Mouse (Mus musculus): Measurements from ENCODE around the gene Stub1. TPM values are rescaled to one million over a fixed set of nuclear protein-coding genes. Genes with fewer than 3 reads are reported as not detected.
A peak's percentile ranks its signal among the peaks of the same experiment; 100 is the strongest.

Gene Stub1
- polyA plus RNA-seq, 1 experiment: 196 TPM

GRCm38 (mm10) chr17:25837076-25837410, 3.8 kb upstream of the Stub1 start, which contains the start of gene Rhbdl1:
Gene Rhbdl1 (minus strand): TSS chr17:25837295.
- H3K27me3 ChIP-seq (ENCODE audit: control insufficient read depth, insufficient read depth, insufficient read length): no peaks in the 10 kb centered on the region
- H3K36me3 ChIP-seq (ENCODE audit: control insufficient read depth, insufficient read depth): peaks cover 13% of the 10 kb centered on the region
- H3ac ChIP-seq (ENCODE audit: control insufficient read depth, insufficient read length): no peak within 1 kb of the TSS
- H3K4me2 ChIP-seq (ENCODE audit: low read depth): no peak within 1 kb of the TSS
- TF ChIP-seq USF1 (IDR thresholded peaks at IDR 0.05; ENCODE audit: low read depth) (no peak), POLR2AphosphoS2 (IDR thresholded peaks at IDR 0.05; ENCODE audit: insufficient read length, low read depth) (peak; percentile 88)
- H3K79me2 ChIP-seq (ENCODE audit: control insufficient read depth, insufficient read depth): peaks cover 17% of the 10 kb centered on the region
- H3K4me3 ChIP-seq: no peak within 1 kb of the TSS

DNA sequence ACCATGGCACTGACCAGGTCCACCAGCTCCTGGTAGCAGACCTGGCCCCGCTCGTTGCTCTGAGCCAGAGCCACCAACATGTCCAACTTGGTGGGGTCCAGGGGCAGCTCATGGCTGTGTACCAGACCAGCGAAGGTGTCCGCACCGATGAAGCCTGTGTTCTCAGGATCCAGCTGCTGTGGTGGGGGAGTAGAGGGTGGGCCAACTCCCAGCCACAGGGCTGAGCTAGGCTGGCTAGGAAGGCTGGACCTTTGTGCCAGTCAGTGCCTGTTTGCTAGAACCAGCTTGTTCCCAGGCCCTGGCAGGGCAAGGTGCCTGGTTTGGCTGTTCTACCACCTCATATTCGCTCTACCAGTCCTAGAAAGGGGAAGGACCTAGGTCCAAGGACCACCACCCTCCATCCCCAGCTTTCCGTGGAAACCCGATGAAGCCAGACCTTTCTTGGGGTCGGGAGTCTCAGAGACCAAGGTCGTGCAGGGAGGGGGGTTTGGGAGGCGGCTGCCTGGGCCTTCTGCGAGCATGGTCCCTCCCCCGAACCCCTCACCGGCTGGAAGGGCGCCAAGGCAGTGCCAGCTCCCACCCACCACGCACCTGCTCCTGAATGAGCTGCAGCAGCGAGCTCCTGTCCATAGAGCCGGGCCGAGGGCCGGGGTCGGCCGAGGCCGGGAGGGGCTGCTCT, 3.3 kb upstream of the Stub1 start:
- no peak overlapping the region for H3K4me3 ChIP-seq
- TF ChIP-seq TCF3 (IDR thresholded peaks at IDR 0.05; ENCODE audit: insufficient read length, low read depth) (no peak), TCF12 (IDR thresholded peaks at IDR 0.05; ENCODE audit: insufficient read depth, poor library complexity, severe bottlenecking) (no peak), POLR2A (IDR thresholded peaks at IDR 0.05; ENCODE audit: insufficient read length, low read depth) (peak; percentile 6), E2F4 (IDR thresholded peaks at IDR 0.05; ENCODE audit: insufficient read depth) (no peak), MYOD1 (IDR thresholded peaks at IDR 0.05; ENCODE audit: control insufficient read depth in 1 of 3, insufficient read length in 2 of 3, low read depth in 2 of 3) (peak in 1 of 3 experiments; percentile 8)
- peaks cover 22% of the 10 kb centered on the region for H3K79me2 ChIP-seq (ENCODE audit: control insufficient read depth, insufficient read depth)
- peaks cover 13% of the 10 kb centered on the region for H3K36me3 ChIP-seq (ENCODE audit: control insufficient read depth, insufficient read depth)
- no peak overlapping the region for H3K4me2 ChIP-seq (ENCODE audit: low read depth)
- no peak overlapping the region for H3ac ChIP-seq (ENCODE audit: control insufficient read depth, insufficient read length)
- no peaks in the 10 kb centered on the region for H3K27me3 ChIP-seq (ENCODE audit: control insufficient read depth, insufficient read depth, insufficient read length)

- no peak overlapping the region for H3ac ChIP-seq (ENCODE audit: control insufficient read depth, insufficient read length)
- H3K36me3 ChIP-seq (ENCODE audit: control insufficient read depth, insufficient read depth): peaks cover 13% of the 10 kb centered on the region
- H3K4me3 ChIP-seq: no peak overlapping the region
- H3K79me2 ChIP-seq (ENCODE audit: control insufficient read depth, insufficient read depth): peaks cover 30% of the 10 kb centered on the region
- TF ChIP-seq POLR2AphosphoS2 (IDR thresholded peaks at IDR 0.05; ENCODE audit: insufficient read length, low read depth) (peak; percentile 37), POLR2A (IDR thresholded peaks at IDR 0.05; ENCODE audit: insufficient read length, low read depth) (no peak)
- H3K27me3 ChIP-seq (ENCODE audit: control insufficient read depth, insufficient read depth, insufficient read length): no peaks in the 10 kb centered on the region
- no peak overlapping the region for H3K4me2 ChIP-seq (ENCODE audit: low read depth)
Observed at GRCm38 (mm10) chr17:25835816-25836215, 2.6 kb upstream of the Stub1 start.

DNA sequence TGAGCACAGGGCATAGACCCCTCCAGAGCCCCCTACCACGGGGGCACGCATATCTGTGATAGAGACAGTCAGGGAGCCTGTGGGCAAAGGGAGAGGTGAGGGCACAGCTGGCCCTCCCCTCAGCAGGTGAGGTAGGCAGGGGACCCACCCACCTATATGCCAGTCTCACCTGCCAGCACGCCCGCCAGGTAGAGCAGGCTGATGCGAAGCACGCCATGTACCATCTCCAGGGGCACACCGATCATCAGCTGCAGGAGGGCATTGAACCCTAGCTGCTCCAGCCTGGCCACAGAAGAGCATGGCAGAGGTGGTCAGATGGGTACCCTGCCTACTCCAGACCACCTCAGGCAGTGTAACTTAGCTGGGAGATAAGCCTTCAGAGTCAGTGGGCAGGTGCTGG, 2.1 kb upstream of the Stub1 start:
- H3ac ChIP-seq (ENCODE audit: control insufficient read depth, insufficient read length): no peak overlapping the region
- H3K36me3 ChIP-seq (ENCODE audit: control insufficient read depth, insufficient read depth): peaks cover 13% of the 10 kb centered on the region
- H3K79me2 ChIP-seq (ENCODE audit: control insufficient read depth, insufficient read depth): peaks cover 31% of the 10 kb centered on the region
- TF ChIP-seq MAX (IDR thresholded peaks at IDR 0.05; ENCODE audit: low read depth): no peak
- TF ChIP-seq CEBPB (IDR thresholded peaks at IDR 0.05; ENCODE audit: insufficient read depth, poor library complexity, severe bottlenecking): no peak
- TF ChIP-seq POLR2AphosphoS2 (IDR thresholded peaks at IDR 0.05; ENCODE audit: insufficient read length, low read depth): no peak
- TF ChIP-seq MYOG (IDR thresholded peaks at IDR 0.05; ENCODE audit: control insufficient read depth in 1 of 3, insufficient read depth in 1 of 3, insufficient read length in 2 of 3, low read depth in 2 of 3): no peak
- TF ChIP-seq USF1 (IDR thresholded peaks at IDR 0.05; ENCODE audit: low read depth): no peak
- no peak for TF ChIP-seq TCF12 (IDR thresholded peaks at IDR 0.05; ENCODE audit: insufficient read depth, poor library complexity, severe bottlenecking)
- no peak for TF ChIP-seq TCF3 (IDR thresholded peaks at IDR 0.05; ENCODE audit: insufficient read length, low read depth)
- TF ChIP-seq SRF (IDR thresholded peaks at IDR 0.05; ENCODE audit: control insufficient read depth, insufficient read length, low read depth): no peak
- TF ChIP-seq MYOD1 (IDR thresholded peaks at IDR 0.05; ENCODE audit: control insufficient read depth in 1 of 3, insufficient read length in 2 of 3, low read depth in 2 of 3): no peak
- no peak for TF ChIP-seq E2F4 (IDR thresholded peaks at IDR 0.05; ENCODE audit: insufficient read depth)
- TF ChIP-seq POLR2A (IDR thresholded peaks at IDR 0.05; ENCODE audit: insufficient read length, low read depth): no peak
- no peak for TF ChIP-seq REST (IDR thresholded peaks at IDR 0.05; ENCODE audit: insufficient read depth, insufficient read length)
- H3K4me3 ChIP-seq: no peak overlapping the region
- H3K27me3 ChIP-seq (ENCODE audit: control insufficient read depth, insufficient read depth, insufficient read length): no peaks in the 10 kb centered on the region
- no peak overlapping the region for H3K4me2 ChIP-seq (ENCODE audit: low read depth)

DNA sequence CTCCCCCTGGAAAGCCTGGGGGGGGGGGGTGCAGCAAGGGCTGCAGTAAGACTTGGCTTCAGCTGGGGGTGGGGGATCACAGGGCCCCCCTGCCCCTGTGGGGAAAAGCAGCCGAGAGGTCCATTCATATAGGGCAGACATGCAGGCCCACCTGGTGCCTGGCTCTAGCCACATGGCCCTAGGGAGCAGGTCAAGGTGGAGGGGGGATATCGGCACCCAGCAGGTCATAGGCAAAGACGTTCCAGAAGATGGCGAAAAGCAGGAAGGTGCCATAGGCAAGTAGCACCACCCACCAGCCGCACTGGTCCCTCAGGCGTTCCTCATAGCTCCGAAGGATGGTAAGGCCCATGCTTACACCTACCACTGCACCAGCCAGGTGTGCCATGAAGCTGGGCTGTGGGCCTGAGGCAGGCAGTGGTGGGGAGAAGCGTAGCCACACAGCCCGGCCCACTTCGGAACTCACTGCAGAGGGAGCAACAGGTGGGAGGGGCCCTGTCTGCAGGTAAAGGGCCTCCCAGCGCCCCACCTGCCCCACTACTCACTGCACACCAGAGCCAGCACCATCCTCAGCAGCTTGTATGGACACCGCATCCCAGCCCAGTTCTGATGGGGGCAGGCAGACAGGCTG, 1.5 kb upstream of the Stub1 start:
- Histone ChIP-seq H3K4me3 (peak overlapping the region; percentile 52), H3ac (ENCODE audit: control insufficient read depth, insufficient read length) (no peak overlapping the region), H3K4me2 (ENCODE audit: low read depth) (peak overlapping the region; percentile 94), H3K27me3 (ENCODE audit: control insufficient read depth, insufficient read depth, insufficient read length) (no peaks in the 10 kb centered on the region), H3K79me2 (ENCODE audit: control insufficient read depth, insufficient read depth) (peaks cover 31% of the 10 kb centered on the region), H3K36me3 (ENCODE audit: control insufficient read depth, insufficient read depth) (peaks cover 10% of the 10 kb centered on the region)
- TF ChIP-seq POLR2A (IDR thresholded peaks at IDR 0.05; ENCODE audit: insufficient read length, low read depth) (no peak), REST (IDR thresholded peaks at IDR 0.05; ENCODE audit: insufficient read depth, insufficient read length) (no peak), TCF3 (IDR thresholded peaks at IDR 0.05; ENCODE audit: insufficient read length, low read depth) (no peak), POLR2AphosphoS2 (IDR thresholded peaks at IDR 0.05; ENCODE audit: insufficient read length, low read depth) (no peak), SRF (IDR thresholded peaks at IDR 0.05; ENCODE audit: control insufficient read depth, insufficient read length, low read depth) (no peak), MYOG (IDR thresholded peaks at IDR 0.05; ENCODE audit: control insufficient read depth in 1 of 3, insufficient read depth in 1 of 3, insufficient read length in 2 of 3, low read depth in 2 of 3) (no peak), E2F4 (IDR thresholded peaks at IDR 0.05; ENCODE audit: insufficient read depth) (no peak), MAX (IDR thresholded peaks at IDR 0.05; ENCODE audit: low read depth) (no peak), CEBPB (IDR thresholded peaks at IDR 0.05; ENCODE audit: insufficient read depth, poor library complexity, severe bottlenecking) (no peak), USF1 (IDR thresholded peaks at IDR 0.05; ENCODE audit: low read depth) (no peak), MYOD1 (IDR thresholded peaks at IDR 0.05; ENCODE audit: control insufficient read depth in 1 of 3, insufficient read length in 2 of 3, low read depth in 2 of 3) (no peak), TCF12 (IDR thresholded peaks at IDR 0.05; ENCODE audit: insufficient read depth, poor library complexity, severe bottlenecking) (no peak)
